Mouse (Mus musculus): ENCODE results near the gene Tspan18.

Gene Tspan18

DNA sequence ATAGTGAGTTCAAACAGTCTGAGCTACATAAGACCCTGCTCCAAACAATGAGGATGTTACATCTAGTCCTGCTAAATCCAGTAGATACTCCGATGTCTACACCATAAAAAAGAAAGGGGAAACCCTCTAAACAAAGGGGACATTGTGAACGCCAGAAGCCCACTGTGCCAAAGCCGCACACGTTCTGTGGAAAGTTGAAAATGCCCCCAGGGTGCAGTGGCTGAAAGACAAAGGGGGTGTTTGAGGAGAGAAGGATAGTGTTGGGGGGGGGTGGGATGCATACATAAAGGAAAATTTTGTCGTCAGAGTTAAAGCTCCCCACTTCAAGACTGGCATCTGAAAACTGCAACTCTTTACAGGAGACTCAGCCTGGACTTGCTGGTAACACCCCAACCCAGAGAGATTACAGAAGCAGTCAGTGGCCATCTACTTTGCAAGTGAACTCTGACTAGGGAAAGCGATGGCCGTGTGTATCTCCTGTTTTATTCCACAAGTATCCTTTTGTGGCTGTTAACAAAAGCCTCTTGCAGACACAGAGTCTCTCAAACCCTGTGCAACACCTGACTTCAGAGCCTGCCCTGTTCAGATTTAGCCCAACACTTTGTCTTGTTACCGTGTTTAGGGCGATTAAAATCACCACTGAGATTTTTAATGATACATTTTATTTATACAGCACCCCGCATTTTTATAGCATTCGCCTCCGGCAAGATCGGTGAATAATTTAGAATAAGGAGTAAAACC is 42.9 kb downstream of the Tspan18 start:
- no peak for DNase-seq (ENCODE audit: low read depth, low spot score)

DNA sequence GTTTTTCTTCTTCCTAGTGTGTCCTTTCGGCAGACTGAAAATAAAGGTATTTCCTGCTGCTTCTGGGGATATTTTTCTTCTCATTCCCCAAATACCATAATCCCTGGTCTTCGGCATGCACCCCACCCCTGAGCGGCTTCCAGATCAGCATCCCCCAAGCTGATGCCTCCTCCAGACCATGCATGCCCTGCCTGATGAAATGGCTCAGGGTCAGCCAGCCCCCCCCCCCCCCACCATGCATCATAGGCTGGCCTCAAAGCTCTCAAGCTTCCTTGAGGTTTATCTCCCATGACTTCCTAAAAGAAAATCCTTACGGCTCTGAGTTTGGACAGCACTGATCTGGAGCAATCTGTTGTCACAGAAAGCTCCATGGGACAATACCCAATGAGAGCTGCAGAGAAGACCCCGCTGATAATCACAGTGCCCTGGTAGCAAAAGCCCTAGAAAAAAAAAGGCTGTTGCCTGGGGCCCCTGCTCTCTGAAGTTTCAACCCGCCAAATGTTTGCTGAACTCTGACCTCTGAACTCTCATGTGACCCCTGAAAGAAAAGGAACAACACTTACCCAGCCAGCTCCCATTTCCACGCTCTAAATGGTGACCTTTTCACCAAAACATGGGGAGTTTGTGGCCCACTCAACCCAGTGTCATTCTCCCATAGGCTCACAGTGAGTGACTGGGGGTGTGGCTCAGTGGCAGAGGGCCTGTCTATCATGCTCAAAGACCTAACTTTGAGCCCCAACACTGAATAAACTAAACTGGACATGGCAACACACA is 43.8 kb downstream of the Tspan18 start:
- DNase-seq (ENCODE audit: low read depth, low spot score), result no peak

DNA sequence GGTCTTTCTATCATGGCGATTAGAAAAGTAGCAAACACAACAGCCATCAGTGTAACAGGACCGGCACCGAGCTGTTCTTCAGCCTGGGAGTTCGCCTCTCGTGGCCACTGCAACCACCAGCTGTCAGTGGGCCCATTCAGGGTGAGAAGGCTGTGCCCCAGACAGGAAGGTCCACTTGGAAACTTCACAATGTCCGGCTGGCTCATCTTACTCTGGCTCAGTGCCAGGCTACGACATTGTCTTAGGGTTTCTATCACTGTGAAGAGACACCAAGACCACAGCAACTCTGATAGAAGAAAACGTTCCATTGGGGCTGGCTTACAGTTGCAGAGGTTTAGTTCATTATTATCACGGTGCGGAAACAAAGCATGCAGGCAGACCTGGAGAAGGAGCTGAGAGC is 45.1 kb downstream of the Tspan18 start:
- no peak for DNase-seq (ENCODE audit: low read depth, low spot score)

DNA sequence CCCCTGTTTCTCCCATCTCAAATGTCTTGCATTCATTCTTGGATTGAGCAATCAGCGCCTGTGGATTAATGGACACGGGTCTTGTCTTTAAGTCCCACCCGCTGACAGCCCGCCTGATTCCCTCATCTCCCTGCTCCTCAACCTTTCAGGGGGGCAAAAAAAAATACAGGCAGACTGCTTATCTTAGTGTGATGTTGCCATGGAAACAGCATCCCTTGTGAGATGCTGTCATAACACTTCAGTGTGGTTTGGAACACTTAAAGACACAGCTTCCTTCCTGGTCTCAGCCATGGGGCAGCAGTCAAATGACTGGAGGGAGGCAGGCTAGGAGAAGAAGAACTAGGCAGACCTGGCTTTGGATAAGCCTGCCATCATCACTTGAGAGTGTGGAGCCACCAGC is 47.0 kb downstream of the Tspan18 start:
- DNase-seq (ENCODE audit: low read depth, low spot score), result no peak

DNA sequence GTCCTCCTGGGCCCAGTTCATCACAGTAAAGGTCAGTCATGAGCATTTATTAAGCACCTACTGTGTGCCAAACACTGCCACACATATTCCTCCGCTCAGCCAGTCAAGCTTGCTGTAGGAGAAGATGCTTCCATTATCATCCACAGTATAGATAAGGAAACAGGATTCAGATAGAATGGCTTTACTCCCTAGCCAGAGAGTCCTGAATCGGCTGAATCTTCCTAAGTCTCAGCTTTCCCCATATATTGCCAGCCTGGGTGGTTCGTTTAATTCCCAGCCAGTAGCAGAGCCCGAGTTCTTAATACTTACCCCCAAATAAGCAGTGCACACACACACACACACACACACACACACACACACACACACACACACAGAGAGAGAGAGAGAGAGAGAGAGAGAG is 47.6 kb downstream of the Tspan18 start:
- no peak for DNase-seq (ENCODE audit: low read depth, low spot score)

DNA sequence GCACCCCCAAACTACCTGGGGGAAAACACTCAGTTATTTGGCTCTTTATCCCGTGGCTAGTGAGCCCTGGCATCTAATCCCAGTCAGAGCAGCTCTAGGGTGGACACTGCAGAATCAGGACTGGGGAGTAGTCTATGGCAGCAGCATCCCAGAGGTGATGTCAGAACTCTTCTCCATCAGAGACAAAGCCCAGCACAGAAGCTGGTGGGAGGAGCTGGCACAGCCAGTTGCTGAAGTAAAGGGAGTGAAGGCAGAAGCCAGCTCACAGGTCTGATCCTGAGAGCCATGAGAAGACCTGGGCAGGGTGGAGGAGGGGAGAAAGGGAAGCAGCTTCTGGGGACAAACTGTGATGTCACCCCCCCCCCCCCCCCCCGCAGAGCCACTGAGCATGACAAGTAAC is 48.0 kb downstream of the Tspan18 start:
- no peak for DNase-seq (ENCODE audit: low read depth, low spot score)

DNA sequence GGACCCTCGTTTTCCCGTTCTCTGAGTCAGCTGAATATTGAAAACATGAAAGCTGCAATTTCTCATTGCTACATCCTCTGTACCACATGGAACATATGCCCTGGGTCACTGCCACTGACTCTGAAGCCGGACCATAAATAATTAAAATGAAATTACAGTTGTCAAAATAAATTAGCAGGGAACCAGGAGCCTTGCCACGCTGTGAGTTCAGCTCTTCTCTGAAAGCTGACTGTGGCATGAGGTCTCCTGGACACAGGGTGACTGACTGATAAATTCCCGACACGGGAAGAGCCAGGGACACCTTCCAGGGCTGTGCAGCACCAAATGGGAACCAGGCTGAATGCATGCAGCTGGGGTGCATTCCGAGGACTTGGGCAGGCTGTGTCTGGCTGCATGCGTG is 48.5 kb downstream of the Tspan18 start:
- DNase-seq (ENCODE audit: low read depth, low spot score), result no peak

DNA sequence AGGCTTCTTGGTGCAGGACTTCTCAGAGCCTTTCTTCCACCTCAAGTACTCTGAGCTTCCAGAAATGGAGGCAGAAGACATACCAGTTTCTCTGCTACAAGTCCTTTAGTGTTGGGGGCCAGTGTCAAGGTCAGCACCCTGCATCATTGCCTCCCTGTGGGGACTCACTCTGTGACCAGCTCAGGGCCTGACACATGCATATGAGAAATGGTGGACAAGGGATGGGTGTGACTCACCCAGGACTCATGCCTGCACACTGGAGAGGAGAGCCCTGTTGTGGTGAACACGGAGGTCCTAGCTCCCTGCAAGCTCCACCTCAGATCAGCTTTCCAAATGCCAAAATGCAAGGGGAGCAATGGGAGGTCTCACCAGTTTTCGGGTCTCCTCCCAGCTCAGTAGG is 49.7 kb downstream of the Tspan18 start:
- no peak for DNase-seq (ENCODE audit: low read depth, low spot score)

DNA sequence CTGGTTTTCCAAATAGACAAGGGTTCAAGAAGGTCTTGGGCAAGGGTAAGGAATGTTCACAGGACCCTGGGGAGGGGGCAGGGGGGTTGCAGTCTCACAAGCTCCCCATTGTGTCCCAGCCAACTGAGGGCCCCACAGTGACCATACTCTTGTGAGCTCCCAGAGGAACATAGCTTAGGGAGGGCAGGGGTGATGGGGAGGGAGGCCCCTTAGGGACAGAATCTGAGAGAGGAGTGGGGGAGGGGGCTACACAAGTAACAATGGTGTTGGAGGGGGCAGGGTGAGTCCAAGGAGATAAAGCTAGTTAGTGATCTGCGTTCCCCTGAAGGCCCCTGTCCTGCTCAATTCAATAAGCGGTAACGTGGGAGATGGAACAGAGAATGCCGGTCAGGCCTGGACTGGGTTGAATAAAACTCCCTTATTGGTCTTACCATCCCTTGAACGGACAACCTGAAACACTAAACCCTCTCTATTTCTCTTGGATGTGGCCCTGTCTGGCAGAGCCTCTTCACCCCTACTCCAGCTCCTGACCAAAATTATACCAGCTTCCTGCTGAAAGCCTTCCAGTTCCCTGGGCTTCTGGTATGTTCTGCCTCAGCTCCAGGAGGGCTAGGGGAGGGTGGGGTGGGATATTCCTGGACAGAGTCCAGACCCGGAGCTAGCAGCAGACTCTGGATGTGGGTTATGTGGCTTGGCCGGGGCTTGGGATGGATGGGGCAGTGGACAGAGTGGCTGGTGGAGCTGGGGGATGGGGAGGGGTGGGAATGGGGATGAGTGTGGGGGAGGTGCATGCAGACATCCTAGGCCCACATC is 50.6 kb downstream of the Tspan18 start:
- no peak for DNase-seq (ENCODE audit: low read depth, low spot score)

DNA sequence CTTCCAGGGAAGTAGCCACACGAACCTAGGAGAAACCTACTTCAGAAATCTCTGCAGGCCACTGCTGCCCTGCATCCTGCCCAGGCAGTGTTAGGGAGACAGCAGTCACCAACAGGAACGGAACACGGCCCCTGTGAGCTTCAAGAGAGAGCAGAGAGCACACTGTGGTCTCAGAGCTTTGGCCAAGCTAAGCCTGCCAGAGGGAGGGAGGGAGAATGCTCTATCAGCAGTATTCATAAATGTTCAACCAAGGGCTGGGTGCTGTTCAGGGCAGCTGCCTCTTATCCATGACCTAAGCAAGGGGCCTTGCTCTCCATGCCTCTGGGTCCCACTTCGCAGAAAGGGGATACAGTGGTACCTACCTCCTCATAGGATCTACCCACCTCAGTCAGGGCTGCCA is 51.7 kb downstream of the Tspan18 start:
- DNase-seq (ENCODE audit: low read depth, low spot score), result no peak

DNA sequence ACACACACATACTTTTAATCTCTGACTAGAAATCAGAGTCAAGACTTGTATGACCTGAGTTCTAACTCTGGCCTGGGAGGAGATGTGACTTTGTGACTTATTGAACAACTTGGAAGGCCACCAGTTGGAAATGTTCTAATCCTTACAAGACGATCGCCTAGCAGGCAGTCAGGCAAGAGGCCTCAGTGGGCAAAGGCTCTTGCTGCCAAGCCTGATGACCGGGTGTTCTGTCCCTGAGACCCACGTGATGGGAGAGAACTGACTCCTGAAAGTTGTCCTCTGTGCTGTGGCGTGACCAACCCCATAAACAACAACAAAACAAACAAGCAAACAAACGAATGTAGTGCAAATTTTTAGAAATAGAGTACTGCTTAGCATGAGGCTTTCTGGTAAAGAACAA is 52.8 kb downstream of the Tspan18 start:
- no peak for DNase-seq (ENCODE audit: low read depth, low spot score)

DNA sequence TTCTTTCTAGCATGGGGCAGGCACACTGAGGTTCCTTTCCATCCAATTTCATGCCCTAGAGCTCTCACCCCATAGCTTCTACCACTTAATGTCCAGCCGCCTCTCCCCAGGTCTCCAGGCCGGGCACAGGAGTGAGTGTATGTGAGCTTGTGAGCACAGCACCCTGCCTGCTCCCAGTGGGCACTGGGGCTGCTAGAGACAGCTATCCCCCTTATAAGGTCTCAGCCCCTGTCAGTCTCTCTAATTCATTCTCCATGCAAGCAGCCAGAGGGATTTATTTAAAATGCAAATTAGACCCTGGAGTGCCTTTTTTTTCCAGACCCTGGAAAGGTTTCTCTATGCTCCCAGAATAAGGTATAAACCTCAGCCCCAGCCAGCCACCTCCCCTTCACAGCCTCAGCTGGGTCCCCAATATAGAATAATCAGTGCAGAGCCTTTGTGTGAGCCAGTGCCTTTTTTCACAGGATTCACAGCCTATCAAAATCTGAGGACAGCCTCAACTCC is 54.1 kb downstream of the Tspan18 start:
- no peak for DNase-seq (ENCODE audit: low read depth, low spot score)

DNA sequence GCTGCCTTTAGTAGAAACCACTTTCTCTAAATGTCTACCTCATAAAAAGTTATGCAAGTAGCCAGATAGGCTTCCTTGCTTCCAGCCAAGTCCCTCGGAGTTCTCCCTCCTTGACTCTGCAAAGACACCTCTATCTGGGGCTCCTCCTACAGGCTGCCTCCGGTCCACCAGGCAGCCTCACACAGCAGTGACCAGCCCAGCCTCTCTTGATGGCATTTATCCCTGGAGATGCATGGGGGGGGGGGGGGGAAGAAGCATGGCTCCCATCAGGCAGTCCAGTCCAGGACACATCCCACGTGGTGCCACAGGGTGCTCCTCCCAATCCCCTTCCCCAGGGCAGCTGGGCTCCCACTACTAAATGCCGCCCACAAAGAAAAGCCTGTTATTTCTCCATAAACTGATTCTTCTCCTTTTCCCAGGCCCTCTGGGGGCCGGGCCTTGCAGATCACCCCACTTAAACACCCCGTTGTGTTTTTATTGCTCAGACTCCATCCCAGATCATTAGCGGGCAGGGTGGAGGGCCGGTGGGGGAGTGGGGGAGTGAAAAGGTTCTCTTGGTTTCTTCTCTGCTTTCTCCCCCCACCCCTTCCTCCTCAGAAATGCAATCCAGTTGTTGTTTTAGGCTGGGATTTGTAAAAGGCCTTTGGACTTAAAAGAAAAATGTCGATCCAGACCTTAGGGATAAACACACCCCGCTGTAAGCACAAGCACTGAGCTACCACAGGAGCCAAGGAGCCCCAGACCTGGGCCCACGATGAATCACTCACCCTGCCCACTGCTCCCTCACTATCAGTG is 55.9 kb downstream of the Tspan18 start:
- DNase-seq (ENCODE audit: low read depth, low spot score), result no peak

DNA sequence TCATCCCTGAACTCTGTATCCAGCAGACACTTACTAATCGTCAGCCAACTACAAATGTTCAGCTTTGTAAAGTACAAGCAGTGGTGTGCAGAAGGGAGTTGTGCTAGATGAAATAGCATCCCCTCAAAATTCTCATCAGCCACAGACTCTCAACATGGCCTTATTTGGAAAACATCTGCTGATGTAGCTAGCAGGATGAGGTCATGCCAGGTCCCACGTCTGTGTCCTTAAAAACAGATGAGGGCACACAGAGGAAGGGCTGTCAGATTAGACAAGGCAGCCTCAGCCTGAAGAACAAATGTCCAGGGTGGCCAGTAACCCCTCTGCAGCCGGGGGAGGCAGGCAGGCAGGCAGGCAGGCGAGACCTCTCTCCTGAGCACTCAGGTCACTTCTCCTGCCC is 56.8 kb downstream of the Tspan18 start:
- no peak for DNase-seq (ENCODE audit: low read depth, low spot score)

DNA sequence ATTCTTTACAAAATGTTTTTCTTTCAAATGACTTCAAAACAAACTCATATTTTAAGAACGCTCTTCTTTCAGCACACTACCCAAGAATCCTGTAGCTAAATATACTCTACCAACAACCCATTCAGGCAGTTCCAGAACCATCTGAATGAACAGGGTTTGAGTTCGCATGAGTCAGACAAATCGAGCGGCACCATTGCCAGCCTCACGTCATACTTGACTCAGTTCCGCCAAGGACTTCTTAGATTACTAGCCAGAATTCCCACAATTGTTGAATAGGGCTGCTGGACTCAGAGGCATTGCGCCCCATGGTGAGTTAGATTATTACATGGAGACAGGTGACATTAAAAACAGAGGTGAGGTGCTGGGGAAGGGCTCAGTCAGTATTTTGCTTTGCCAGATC is 58.3 kb downstream of the Tspan18 start:
- no peak for DNase-seq (ENCODE audit: low read depth, low spot score)

DNA sequence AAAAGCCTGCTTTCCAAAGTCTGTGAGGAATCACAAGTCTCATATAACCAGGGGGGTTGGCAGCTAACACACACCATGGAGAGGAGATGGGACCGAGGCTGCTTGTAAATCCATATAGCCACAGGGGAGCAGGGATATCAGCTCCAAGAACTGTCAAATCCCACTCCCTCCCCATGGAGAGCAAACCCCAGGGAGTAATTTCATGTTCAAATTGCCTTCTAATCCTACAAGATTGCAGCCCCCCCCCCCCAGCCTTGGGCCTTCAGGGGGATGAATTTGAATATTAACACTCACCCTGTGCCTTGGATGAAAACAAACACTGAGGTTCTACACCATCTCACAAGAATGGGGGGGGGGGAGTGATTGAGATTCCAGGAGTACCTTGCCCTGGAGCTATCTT is 60.4 kb downstream of the Tspan18 start:
- DNase-seq (ENCODE audit: low read depth, low spot score), result no peak

DNA sequence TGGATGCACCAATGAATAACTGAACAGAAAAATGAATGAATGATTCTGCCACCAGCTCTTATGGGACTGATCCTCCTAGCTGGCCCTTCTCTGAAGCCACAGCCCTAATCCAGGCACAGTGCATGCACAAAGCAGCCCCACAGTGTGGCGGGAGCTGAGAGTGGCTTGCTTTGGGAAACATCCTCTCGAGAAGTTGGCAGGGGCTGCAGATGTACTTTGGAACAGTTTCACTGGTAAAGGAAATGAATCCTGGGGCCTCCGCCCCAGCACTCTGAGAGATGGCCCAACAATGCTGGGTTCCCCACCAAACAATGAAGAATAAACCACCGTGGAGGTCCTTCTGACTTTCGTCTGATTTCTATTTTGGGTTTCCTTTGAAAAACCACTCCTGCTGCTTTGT is 64.2 kb downstream of the Tspan18 start:
- no peak for DNase-seq (ENCODE audit: low read depth, low spot score)

DNA sequence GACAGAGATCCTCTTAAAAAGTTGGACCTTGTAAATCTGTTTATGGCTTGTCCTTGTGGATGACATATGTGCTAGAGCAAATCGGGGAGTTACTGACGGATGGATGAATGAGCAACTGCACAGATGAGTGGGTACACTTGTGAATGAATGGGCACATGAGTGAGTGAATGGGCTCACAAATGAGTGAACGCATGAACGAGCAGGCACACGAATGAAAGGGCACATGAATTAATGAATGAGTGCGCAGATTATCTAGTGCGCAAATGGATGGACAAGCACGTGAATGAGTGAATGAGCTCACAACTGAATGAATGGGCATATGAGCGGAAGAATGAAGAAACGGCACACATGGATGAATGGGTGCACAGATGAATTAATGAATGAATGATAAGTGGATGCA is 64.7 kb downstream of the Tspan18 start:
- no peak for DNase-seq (ENCODE audit: low read depth, low spot score)

DNA sequence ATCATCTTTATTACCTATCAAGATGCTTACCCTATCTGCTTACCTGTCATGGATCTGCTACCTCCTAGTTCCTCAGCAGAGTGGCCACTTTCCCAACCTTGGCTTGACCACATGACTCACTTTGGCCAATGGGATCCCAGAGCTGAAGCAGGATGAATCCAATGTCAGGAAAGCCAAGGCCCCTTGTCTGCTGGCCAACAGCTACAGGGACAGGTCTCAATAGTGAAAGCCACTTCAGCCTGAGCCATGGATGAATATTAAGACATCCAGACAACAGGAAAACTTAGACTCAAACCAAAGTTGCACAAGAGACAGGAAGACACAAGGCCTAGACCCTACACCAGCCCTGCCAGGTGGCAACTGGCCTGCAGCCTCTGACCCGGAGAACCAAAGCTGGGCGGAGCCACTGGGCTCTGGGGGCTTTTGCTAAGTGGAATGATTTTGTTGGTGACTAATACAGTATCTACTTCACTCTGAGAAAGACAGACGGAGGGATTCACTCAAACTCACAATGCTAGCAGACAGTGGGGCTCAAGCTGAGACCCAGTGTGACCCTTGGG is 65.5 kb downstream of the Tspan18 start:
- DNase-seq (ENCODE audit: low read depth, low spot score), result no peak

DNA sequence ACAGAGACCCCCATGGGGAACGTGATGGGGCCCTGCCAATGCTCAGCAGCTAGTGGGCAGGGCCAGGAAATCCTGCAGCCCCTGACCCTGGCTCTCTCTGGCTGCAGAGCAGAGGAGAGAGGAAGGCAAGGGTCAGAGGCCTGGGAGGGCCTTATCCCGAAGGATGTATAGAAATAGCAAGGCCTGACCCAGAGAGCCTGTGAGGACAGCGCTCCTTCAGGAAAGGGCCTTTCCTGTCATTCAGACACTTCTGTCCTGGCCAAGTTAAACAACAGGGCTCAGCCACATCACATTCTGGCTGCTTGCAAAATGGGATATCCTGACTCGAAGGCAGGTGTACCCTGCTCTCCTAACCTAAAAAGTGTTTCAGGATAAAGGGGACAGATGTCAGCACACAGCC is 66.5 kb downstream of the Tspan18 start:
- no peak for DNase-seq (ENCODE audit: low read depth, low spot score)

DNA sequence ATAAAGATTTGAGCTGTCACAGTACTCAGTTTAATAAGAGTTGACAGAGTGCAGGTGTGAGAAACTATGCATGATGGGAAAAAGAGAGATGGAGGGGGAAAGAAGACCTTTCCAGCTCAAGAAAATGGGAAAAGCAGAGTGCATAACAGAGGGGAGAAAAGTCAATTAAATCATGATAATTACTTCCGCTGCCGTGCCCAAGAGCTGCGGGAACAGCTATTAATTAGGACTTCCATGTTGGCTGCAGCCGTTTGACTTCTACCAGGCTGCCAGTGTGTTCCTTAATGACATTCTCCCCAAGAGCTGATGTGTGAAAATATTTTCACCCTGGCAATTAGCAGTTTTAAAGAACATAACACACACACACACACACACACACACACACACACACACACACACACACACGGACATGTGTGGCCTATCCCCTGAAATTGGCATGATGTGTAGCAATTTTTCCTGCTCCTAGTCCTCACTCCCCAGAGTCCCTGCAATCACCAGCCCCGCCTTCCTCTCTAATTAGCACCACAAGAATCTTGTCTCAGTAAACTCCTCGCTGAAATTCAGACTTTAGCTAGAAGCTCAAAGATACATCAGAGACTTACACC is 67.6 kb downstream of the Tspan18 start:
- DNase-seq (ENCODE audit: low read depth, low spot score), result no peak

Measured in c-Kit-negative CD71-positive TER-119-positive erythroid progenitor cells, embryonic 14.5 days (primary cell).